In genomic region chr4:139932970-139933801, GRCm38 (mm10) we compare ENCODE assay signal across 9 mouse cellular contexts. TPM values are rescaled to one million over a fixed set of nuclear protein-coding genes. Genes with fewer than 3 reads are reported as not detected.
DNase-seq lines count a peak whose midpoint lies in the region; ATAC-seq lines count a peak whose summit lies in the region.
"Had no signal": no experiment of that assay in that cellular context is flagged by ENCODE, and none has a peak within 500 bp of the region (broad histone marks: within the 10 kb centered on the region; RNA-seq: fewer than 3 reads in every experiment).

No protein-coding gene starts in this region.

- intact Hi-C loops in left cerebral cortex, postnatal 25 days (cut with DNase I): no loop called here

- 82% methylated on average over 18 of the region's 18 CpGs for WGBS in neural tube, embryonic 11.5 days
- 72% methylated on average over 18 of the region's 18 CpGs for WGBS in forebrain, embryonic 13.5 days
- 72% methylated on average over 18 of the region's 18 CpGs for WGBS in intestine, embryonic 15.5 days
- 67% methylated on average over 18 of the region's 18 CpGs for WGBS in heart, embryonic 12.5 days

- peak; percentile 16 for DNase-seq in neural tube, embryonic 11.5 days (ENCODE audit: low spot score)
- no peak for DNase-seq in neural tube, embryonic 10.5 days (ENCODE audit: extremely low spot score, low spot score)
- peak; percentile 51 to 64 for DNase-seq in left cerebral cortex, postnatal 25 days (ENCODE audit: low spot score in 2 of 2)
- no peak for DNase-seq in urinary bladder, adult 18-20 months (ENCODE audit: low spot score in 2 of 2)

- no peak overlapping the region for H3K9ac ChIP-seq in neural tube, embryonic 11.5 days (ENCODE audit: low read length)
- no peak overlapping the region for H3K9ac ChIP-seq in forebrain, embryonic 13.5 days
- H3K9ac ChIP-seq in intestine, embryonic 15.5 days: no peak overlapping the region
- H3K9ac ChIP-seq in heart, embryonic 12.5 days: no peak overlapping the region
- H3K9ac ChIP-seq: limb, embryonic 13.5 days had no signal

- no peaks in the 10 kb centered on the region for H3K27me3 ChIP-seq in neural tube, embryonic 11.5 days (ENCODE audit: control insufficient read depth, insufficient read depth, low read length)
- H3K27me3 ChIP-seq in forebrain, embryonic 13.5 days: peaks cover 32% of the 10 kb centered on the region
- H3K27me3 ChIP-seq in intestine, embryonic 15.5 days (replicated peaks): peaks cover 13% of the 10 kb centered on the region; the same call in 1 of the 2 replicates
- peaks cover 51% of the 10 kb centered on the region for H3K27me3 ChIP-seq in heart, embryonic 12.5 days (replicated peaks)

- no peak overlapping the region for H3K27ac ChIP-seq in neural tube, embryonic 11.5 days (ENCODE audit: low read depth, low read length)
- peak overlapping the region; percentile 67 for H3K27ac ChIP-seq in forebrain, embryonic 13.5 days
- H3K27ac ChIP-seq in intestine, embryonic 15.5 days: no peak overlapping the region
- H3K27ac ChIP-seq in heart, embryonic 12.5 days (ENCODE audit: poor library complexity, severe bottlenecking): no peak overlapping the region
- H3K27ac ChIP-seq: limb, embryonic 13.5 days had no signal

- H3K4me3 ChIP-seq in neural tube, embryonic 11.5 days (ENCODE audit: low read depth, low read length): no peak overlapping the region
- H3K4me3 ChIP-seq in forebrain, embryonic 13.5 days: no peak overlapping the region
- H3K4me3 ChIP-seq in intestine, embryonic 15.5 days (replicated peaks): no peak overlapping the region
- H3K4me3 ChIP-seq in heart, embryonic 12.5 days: no peak overlapping the region
- H3K4me3 ChIP-seq: limb, embryonic 13.5 days had no signal

- peaks cover 4% of the 10 kb centered on the region; the same call in 1 of the 2 replicates for H3K4me1 ChIP-seq in neural tube, embryonic 11.5 days (ENCODE audit: control insufficient read depth, insufficient read depth, low read length)
- peaks cover 29% of the 10 kb centered on the region for H3K4me1 ChIP-seq in forebrain, embryonic 13.5 days
- H3K4me1 ChIP-seq in intestine, embryonic 15.5 days (replicated peaks): no peaks in the 10 kb centered on the region
- no peaks in the 10 kb centered on the region for H3K4me1 ChIP-seq in heart, embryonic 12.5 days (replicated peaks)
- H3K4me1 ChIP-seq: limb, embryonic 13.5 days had no signal

- no peaks in the 10 kb centered on the region for H3K9me3 ChIP-seq in neural tube, embryonic 11.5 days (ENCODE audit: control insufficient read depth, low read length)
- 0 out of 2 replicates have a peak, but pooled peaks cover 3% of the 10 kb centered on the region for H3K9me3 ChIP-seq in forebrain, embryonic 13.5 days (replicated peaks)
- H3K9me3 ChIP-seq in intestine, embryonic 15.5 days: no peaks in the 10 kb centered on the region
- H3K9me3 ChIP-seq in heart, embryonic 12.5 days (replicated peaks): no peaks in the 10 kb centered on the region
- H3K9me3 ChIP-seq: limb, embryonic 13.5 days had no signal

- no peak for ATAC-seq in neural tube, embryonic 11.5 days (ENCODE audit: insufficient read depth, low FRiP score, low TSS enrichment)
- peak; percentile 50 for ATAC-seq in forebrain, embryonic 13.5 days
- no peak for ATAC-seq in megakaryocyte progenitor cell, adult 5-6 weeks (replicated peaks; ENCODE audit: poor library complexity)
- ATAC-seq in intestine, embryonic 15.5 days: no peak
- no peak for ATAC-seq in heart, embryonic 12.5 days (ENCODE audit: insufficient number of reproducible peaks, low FRiP score)

- no peaks in the 10 kb centered on the region for H3K36me3 ChIP-seq in neural tube, embryonic 11.5 days (ENCODE audit: control insufficient read depth, insufficient read depth, low read length)
- H3K36me3 ChIP-seq in forebrain, embryonic 13.5 days (ENCODE audit: poor library complexity, severe bottlenecking): no peaks in the 10 kb centered on the region
- H3K36me3 ChIP-seq in intestine, embryonic 15.5 days: no peaks in the 10 kb centered on the region
- H3K36me3 ChIP-seq in heart, embryonic 12.5 days: no peaks in the 10 kb centered on the region
- H3K36me3 ChIP-seq: limb, embryonic 13.5 days had no signal

- H3K4me2 ChIP-seq in neural tube, embryonic 11.5 days (ENCODE audit: low read depth): no peak overlapping the region
- H3K4me2 ChIP-seq in forebrain, embryonic 13.5 days: no peak overlapping the region
- H3K4me2 ChIP-seq in intestine, embryonic 15.5 days (replicated peaks): no peak overlapping the region
- no peak overlapping the region for H3K4me2 ChIP-seq in heart, embryonic 12.5 days
- H3K4me2 ChIP-seq: limb, embryonic 13.5 days had no signal

RNA-seq across cellular contexts. Expression of gene Klhdc7a, which starts 34.6 kb away (rescaled TPM):
- 0.03 TPM in 1 of 2 replicates, not detected in the other for polyA plus RNA-seq in neural tube, embryonic 11.5 days (2014; fragmentation: Nextera tagmentation; extraction: Ambion mirVana)
- polyA plus RNA-seq in forebrain, embryonic 13.5 days (2015; fragmentation: Nextera tagmentation; extraction: Ambion mirVana): 0.33 and 0.34 TPM in 2 replicates
- total RNA-seq in left cerebral cortex, postnatal 25 days (2021): 1 to 10 TPM; 7.7 to 8.1 TPM
- not detected in 2 replicates for total RNA-seq in megakaryocyte progenitor cell, adult 5-6 weeks (2015)
- total RNA-seq in megakaryocyte progenitor cell, adult 5-6 weeks (2017): not detected in 2 replicates
- polyA plus RNA-seq in intestine, embryonic 15.5 days (2015; fragmentation: Nextera tagmentation; extraction: Ambion mirVana): 0.25 and 0.37 TPM in 2 replicates
- 0.05 TPM in 2 replicates for polyA plus RNA-seq in heart, embryonic 12.5 days (2016; fragmentation: Nextera tagmentation; extraction: Ambion mirVana)

Comparison
In these comparisons a context has a peak if more than half of its experiments do, and no peak if none do; other contexts are left out.
1. DNase-seq: peak in neural tube, embryonic 11.5 days (single experiment) and left cerebral cortex, postnatal 25 days (2 of 2); none in neural tube, embryonic 10.5 days (single experiment) and urinary bladder, adult 18-20 months (0 of 2).